Mouse (Mus musculus) heart, postnatal 0 days (tissue): ENCODE data around the gene Ndufs1.

Experiments used
- CTCF ChIP-seq: IDR thresholded peaks from 2 replicates; pipeline ENCODE4 v1.5.1; 2016; ENCODE audit warnings: antibody characterized with exemption, control low read depth, low read depth
- EP300 ChIP-seq: IDR thresholded peaks from 2 replicates; pipeline ENCODE4 v1.6.1; 2016; ENCODE audit warnings: antibody characterized with exemption, low read depth

DNA sequence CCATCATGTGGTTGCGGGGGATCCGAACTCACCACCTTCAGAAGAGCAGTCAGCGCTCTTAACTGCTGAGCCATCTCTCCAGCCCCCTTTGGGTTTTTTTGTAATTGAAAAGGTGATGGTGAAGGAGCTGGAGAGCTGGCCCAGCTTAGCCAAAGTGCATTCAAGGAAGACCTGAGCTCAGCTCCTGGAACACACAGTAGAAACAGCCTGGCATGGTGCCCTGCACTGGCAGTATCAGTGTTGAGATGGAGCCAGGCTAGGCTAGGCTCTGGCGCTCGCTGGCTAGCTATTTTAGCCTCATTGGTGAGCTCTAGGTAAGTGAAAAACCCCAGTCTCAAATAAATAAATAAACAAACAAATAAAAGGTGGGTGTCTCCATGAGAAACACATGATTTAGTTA lies 5.6 kb upstream of the Ndufs1 start:
- no peak for TF ChIP-seq EP300
- no peak for TF ChIP-seq CTCF
